Mouse (Mus musculus) liver, postnatal 0 days (tissue): Measurements from ENCODE around the gene Rpl3l.

ENCODE experiments used
- CTCF ChIP-seq: sonication (generic); IDR thresholded peaks from 2 replicates; pipeline ENCODE4 v1.5.1; 2016; ENCODE audit warnings: antibody characterized with exemption, low read depth
- EP300 ChIP-seq: IDR thresholded peaks from 2 replicates; pipeline ENCODE4 v1.6.1; 2016; ENCODE audit warnings: antibody characterized with exemption, low read depth, mild to moderate bottlenecking

GRCm38 (mm10) chr17:24746986-24747385 lies 19.4 kb downstream of the Rpl3l start:
- TF ChIP-seq CTCF (no peak), EP300 (no peak)
